Mouse (Mus musculus): ENCODE data around the gene Sh3bp1.

DNA sequence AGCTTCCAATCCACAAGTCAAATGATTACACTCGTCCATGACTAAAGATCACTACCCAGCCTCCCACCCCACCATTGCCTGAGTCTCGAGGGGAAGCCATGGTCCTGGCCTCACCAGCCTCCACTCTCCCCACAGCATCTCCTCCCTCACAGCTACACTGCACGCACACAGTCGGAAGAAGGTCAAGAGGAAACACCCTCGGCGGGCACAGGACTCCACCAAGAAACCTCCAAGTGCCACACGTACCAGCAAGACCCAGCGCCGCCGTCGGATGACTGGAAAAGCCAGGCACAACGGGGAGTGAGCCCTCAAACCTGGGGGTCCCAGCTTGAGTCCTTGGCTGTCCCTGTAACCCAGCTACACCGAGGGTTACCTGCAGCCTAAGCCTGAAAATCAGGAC lies 40.8 kb downstream of the Sh3bp1 start:
- TF ChIP-seq CTCF (IDR thresholded peaks at IDR 0.05; ENCODE audit: low read depth) (no peak), EP300 (IDR thresholded peaks at IDR 0.05; ENCODE audit: low read depth) (no peak)

Data from heart, postnatal 0 days (tissue).